Mouse (Mus musculus) embryonic facial prominence, embryonic 13.5 days (tissue): Measurements from ENCODE around the gene Rrp8. TPM values are rescaled to one million over a fixed set of nuclear protein-coding genes. Genes with fewer than 3 reads are reported as not detected.
A peak's percentile ranks its signal among the peaks of the same experiment; 100 is the strongest.

ENCODE experiments used
- ATAC-seq: fragments of 200-750 bp; cut with Nextera tagmentation; 2 replicates; pipeline ENCODE4 v1.8.0; 2017; ENCODE audit warnings: low read depth; ENCODE audit not compliant: insufficient number of reproducible peaks, insufficient read depth, low FRiP score, low TSS enrichment
- H3K27ac ChIP-seq: fragments of 300-500 bp; sonication (generic); 2 replicates; pipeline ENCODE4 v1.5.1; 2015; ENCODE audit warnings: moderate library complexity, mild to moderate bottlenecking, inconsistent platforms
- H3K27me3 ChIP-seq: fragments of 300-500 bp; sonication (generic); 2 replicates; pipeline ENCODE4 v1.6.1; 2015; ENCODE audit warnings: mild to moderate bottlenecking, inconsistent platforms
- H3K36me3 ChIP-seq: fragments of 300-500 bp; sonication (generic); 2 replicates; pipeline ENCODE4 v1.6.1; 2015; ENCODE audit warnings: mild to moderate bottlenecking, inconsistent platforms
- H3K4me1 ChIP-seq: fragments of 300-500 bp; sonication (generic); 2 replicates; pipeline ENCODE4 v1.6.1; 2015; ENCODE audit warnings: inconsistent platforms
- H3K4me2 ChIP-seq: fragments of 300-500 bp; sonication (generic); 2 replicates; pipeline ENCODE4 v1.6.1; 2015; ENCODE audit warnings: moderate library complexity, mild to moderate bottlenecking, inconsistent platforms
- H3K4me3 ChIP-seq: fragments of 300-500 bp; sonication (generic); 2 replicates; pipeline ENCODE4 v1.5.1; 2015; ENCODE audit warnings: mild to moderate bottlenecking, inconsistent platforms
- H3K9ac ChIP-seq: fragments of 300-500 bp; sonication (generic); 2 replicates; pipeline ENCODE4 v1.6.1; 2015; ENCODE audit warnings: mild to moderate bottlenecking, inconsistent platforms
- H3K9me3 ChIP-seq: fragments of 300-500 bp; sonication (generic); 2 replicates; pipeline ENCODE4 v1.6.1; 2016; ENCODE audit warnings: inconsistent platforms
- WGBS: fragments of 180-500 bp; shearing (Covaris S2); methylation state at CpG from one replicate; pipeline ENCODE4 v1.1.7; 2015; ENCODE audit warnings: mixed read lengths; 5-methylcytosine and 5-hydroxymethylcytosine counted together
- polyA plus RNA-seq: library from polyadenylated mRNA; unstranded; fragments of >200 nt; fragmentation: Nextera tagmentation; extraction: Ambion mirVana; gene quantifications from 2 replicates; pipeline ENCODE4 v1.2.1, GENCODE M21; 2015

Rrp8 gene
- polyA plus RNA-seq, 1 experiment from 2014 or later, result 48.9 TPM

DNA sequence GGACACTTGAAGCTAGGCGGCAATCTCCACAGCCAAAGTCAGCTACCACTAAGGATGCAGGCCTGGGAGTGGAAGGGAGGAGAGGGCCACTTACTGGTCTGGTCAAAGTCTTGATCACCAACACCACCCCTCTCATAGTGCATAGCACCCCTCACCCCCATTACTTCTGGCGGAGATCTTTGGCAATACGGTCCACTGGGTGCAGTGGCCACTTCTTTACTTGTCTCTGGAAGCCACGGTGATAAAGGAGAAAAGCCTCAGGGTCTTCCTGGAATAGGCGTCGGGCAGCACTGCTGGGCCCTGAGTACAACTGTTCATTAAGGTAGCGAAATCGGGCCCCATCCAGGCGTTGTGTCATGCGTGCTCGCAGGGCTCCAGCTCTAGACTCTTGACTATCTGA is 3.3 kb downstream of the Rrp8 start:
- no peaks in the 10 kb centered on the region for H3K27me3 ChIP-seq
- H3K4me2 ChIP-seq, result no peak overlapping the region
- peaks cover 25% of the 10 kb centered on the region for H3K4me1 ChIP-seq
- no peak overlapping the region for H3K27ac ChIP-seq
- peaks cover 62% of the 10 kb centered on the region for H3K36me3 ChIP-seq
- WGBS, result 95% methylated on average over 11 of the region's 11 CpGs
- no peaks in the 10 kb centered on the region for H3K9me3 ChIP-seq
- 0 out of 2 replicates have a peak overlapping the region, but pooled peaks have one; percentile 27 for H3K9ac ChIP-seq
- ATAC-seq, result no peak
- H3K4me3 ChIP-seq, result no peak overlapping the region

DNA sequence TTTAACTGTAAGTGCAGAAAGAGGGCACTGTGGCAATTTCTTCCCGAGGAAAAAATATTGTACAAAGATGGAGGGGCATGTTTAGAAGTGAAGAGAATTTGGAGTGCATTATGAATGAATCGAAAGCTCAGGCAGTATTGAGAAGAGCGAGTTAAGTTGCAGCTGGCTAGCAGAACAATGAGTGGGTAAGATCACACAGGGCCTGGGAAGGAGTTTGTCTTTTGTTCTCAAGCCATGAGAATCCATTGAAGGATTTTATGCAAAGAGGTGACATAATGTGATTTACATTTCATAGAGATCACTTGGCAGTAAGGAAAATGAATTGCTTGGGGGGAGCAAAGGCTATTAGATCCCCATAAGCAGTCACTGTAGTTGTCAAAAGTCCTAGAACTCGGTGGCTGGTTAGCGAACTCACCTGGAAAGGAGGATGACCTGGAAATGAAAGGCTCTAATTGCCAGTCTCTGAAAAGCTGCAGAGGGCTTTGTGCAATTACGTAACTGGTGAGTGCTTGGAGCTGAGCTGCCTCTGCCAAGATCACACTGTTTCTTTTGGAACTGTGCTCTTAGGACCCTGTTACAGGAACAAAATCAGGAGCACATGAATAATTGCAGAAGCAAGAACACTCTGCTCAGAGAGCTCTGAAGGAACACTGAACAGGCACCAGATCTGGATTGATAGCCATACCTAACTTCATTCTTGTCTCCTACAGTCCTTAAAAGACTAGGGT is 8.3 kb downstream of the Rrp8 start:
- ATAC-seq, result no peak
- WGBS, result 75% methylated on average over 6 of the region's 6 CpGs
- Histone ChIP-seq H3K4me1 (no peaks in the 10 kb centered on the region), H3K27ac (no peak overlapping the region), H3K9ac (0 out of 2 replicates have a peak overlapping the region, but pooled peaks have one; percentile 2), H3K4me3 (no peak overlapping the region), H3K36me3 (peaks cover 50% of the 10 kb centered on the region), H3K9me3 (no peaks in the 10 kb centered on the region), H3K27me3 (no peaks in the 10 kb centered on the region), H3K4me2 (no peak overlapping the region)

DNA sequence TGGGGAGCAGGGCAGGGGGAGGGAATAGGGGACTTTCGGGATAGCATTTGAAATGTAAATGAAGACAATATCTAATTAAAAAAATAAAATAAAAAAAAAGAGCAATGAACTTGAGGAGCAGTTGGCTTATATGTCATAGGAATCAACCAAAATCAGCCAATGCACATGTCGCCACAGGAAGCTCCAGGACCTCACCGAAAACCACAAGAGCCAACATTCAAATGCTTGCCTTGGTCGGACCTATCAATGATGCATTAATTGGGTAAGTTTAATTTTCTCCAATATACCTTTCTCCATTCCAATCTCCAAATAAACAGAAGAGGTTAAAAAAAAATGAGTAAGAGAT is 10.2 kb downstream of the Rrp8 start:
- 92% methylated on average over 4 of the region's 4 CpGs for WGBS
- H3K36me3 ChIP-seq, result peaks cover 31% of the 10 kb centered on the region
- H3K4me2 ChIP-seq, result no peak overlapping the region
- H3K4me3 ChIP-seq, result no peak overlapping the region
- no peaks in the 10 kb centered on the region for H3K9me3 ChIP-seq
- H3K9ac ChIP-seq, result 0 out of 2 replicates have a peak overlapping the region, but pooled peaks have one; percentile 37
- no peaks in the 10 kb centered on the region for H3K4me1 ChIP-seq
- no peak overlapping the region; the same call in 1 of the 2 replicates for H3K27ac ChIP-seq
- no peaks in the 10 kb centered on the region for H3K27me3 ChIP-seq
- ATAC-seq, result no peak

DNA sequence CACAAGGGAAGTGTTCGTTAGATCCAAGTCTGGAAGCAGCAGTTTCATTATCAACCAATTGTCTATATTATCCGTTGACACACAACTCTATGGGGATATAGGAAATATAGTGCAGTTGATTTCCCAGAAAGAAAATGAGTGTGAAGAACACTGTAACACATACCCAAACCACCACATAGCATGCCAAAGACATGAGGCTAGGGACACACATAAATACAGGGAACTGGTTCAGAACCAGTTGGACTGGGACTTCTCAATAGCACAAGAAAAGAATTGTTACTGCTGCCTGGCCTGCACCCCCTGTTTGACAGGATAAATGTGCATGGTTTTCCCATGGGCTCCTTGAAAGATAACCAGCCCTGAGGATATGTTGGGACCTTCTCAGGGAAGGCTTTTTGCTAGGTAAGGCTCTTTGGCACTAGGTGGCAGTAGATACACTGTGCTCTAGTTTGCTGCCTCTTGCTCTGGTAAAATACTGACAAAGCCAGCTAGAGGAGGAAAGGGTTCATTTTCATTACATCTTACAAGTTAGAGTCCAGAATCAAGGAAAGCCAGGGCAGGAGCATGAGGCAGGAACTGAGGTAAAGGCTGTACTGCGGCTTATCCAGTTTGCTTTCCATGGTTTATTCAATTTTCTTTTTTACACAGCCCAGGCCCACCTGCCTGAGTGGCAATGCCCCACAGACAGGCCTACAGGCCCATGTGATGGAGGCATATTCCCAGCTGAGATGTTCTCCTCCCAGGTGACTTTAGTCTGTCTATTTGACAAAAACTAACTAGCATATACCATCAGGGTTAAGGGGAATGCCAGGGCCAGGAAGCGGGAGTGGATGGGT is 10.8 kb downstream of the Rrp8 start:
- no peaks in the 10 kb centered on the region for H3K9me3 ChIP-seq
- no peak overlapping the region; the same call in 1 of the 2 replicates for H3K27ac ChIP-seq
- H3K27me3 ChIP-seq, result no peaks in the 10 kb centered on the region
- H3K4me3 ChIP-seq, result no peak overlapping the region
- peaks cover 25% of the 10 kb centered on the region for H3K36me3 ChIP-seq
- 0 out of 2 replicates have a peak overlapping the region, but pooled peaks have one; percentile 37 for H3K9ac ChIP-seq
- ATAC-seq, result no peak
- no peaks in the 10 kb centered on the region for H3K4me1 ChIP-seq
- no peak overlapping the region for H3K4me2 ChIP-seq
- WGBS, result 81% methylated on average over 4 of the region's 4 CpGs

DNA sequence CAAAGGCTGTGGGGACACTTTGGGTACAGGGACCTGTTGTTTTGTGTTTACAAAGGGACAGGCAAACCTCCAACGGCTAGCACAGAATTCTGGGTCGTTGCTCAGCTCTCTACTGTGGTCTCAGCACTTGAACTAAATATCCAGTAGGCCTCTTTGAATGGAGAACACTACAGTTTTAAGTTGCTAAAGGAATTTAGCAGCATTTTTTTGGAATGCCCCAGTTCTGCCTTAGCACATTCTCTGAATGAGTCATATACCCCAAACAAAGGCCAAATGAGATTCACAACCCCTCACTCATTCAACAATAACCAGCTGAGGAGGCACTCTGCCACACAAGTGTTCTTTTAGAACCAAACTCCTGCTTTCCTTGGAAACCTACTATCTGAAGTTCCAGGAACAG is 15.3 kb downstream of the Rrp8 start:
- no peak for ATAC-seq
- Histone ChIP-seq H3K9me3 (no peaks in the 10 kb centered on the region), H3K9ac (no peak overlapping the region), H3K27me3 (no peaks in the 10 kb centered on the region), H3K4me2 (no peak overlapping the region), H3K27ac (no peak overlapping the region), H3K4me1 (no peaks in the 10 kb centered on the region), H3K4me3 (no peak overlapping the region), H3K36me3 (no peaks in the 10 kb centered on the region)
- 78% methylated on average over 2 of the region's 2 CpGs for WGBS

DNA sequence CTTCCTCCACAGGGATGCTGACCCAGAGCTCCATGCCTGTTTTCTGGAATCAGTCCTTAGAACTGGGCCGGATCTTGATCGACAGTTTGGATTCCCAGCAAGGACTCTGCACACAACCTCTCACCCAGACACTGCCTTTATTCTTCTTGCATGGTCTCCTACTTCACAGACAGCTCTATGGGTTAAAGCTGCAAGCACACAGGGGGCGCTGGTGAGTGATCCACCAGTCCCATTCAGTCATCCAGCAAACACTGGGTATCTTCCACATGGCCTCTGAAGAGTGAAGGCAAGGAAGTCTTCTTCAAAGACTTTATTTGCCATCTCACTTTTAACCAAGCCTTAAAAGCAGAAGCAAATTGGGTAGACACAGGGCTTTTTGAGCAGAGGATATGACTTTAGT is 21.8 kb downstream of the Rrp8 start:
- Histone ChIP-seq H3K4me3 (no peak overlapping the region), H3K4me1 (no peaks in the 10 kb centered on the region), H3K27me3 (no peaks in the 10 kb centered on the region), H3K4me2 (no peak overlapping the region), H3K9ac (no peak overlapping the region), H3K36me3 (no peaks in the 10 kb centered on the region), H3K9me3 (no peaks in the 10 kb centered on the region), H3K27ac (no peak overlapping the region)
- 51% methylated on average over 3 of the region's 3 CpGs for WGBS
- no peak for ATAC-seq

DNA sequence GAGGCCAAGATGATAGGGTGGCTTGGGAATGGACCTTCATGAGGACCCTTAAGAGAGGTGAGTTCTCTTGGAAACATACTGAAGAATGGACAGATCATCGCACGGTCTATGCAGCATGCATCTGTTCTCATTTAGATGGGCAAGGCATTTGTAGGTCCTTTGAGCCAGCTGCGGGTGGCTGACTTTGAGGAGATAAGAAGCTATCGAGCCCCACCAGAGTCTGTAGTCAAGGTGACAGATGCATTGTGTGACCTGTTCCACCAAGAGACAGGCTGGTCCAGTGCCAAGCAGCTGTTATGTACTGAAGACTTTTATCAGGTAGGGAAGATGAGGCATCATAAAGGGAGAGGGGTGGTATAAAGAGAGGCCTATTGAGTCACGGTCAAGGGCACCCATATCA is 28.5 kb downstream of the Rrp8 start:
- ATAC-seq, result no peak
- H3K4me1 ChIP-seq, result no peaks in the 10 kb centered on the region
- H3K4me2 ChIP-seq, result no peak overlapping the region
- no peaks in the 10 kb centered on the region for H3K9me3 ChIP-seq
- H3K27ac ChIP-seq, result no peak overlapping the region
- H3K36me3 ChIP-seq, result no peaks in the 10 kb centered on the region
- no peaks in the 10 kb centered on the region for H3K27me3 ChIP-seq
- H3K4me3 ChIP-seq, result no peak overlapping the region
- no peak overlapping the region for H3K9ac ChIP-seq
- 91% methylated on average over 5 of the region's 5 CpGs for WGBS

DNA sequence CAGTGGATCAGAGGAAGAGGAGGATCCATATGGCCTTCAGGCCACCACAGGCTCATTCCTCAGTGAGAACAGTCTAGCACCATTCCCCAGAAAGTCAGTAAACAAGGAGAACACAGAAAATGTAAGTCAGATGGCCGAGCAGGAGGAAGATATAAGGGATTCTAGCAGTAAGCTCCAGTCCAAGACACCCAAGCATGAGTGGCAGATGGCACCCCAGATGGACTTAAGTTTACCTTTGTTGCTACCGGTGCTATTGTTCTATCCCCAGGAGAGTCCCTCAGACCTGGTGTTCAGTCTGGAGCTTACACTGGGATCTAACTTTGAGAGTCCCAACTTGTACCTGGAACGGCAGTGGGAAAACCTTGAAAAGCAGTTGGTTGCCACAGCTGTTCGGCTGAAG is 33.4 kb downstream of the Rrp8 start:
- H3K9ac ChIP-seq, result no peak overlapping the region
- H3K9me3 ChIP-seq, result no peaks in the 10 kb centered on the region
- ATAC-seq, result no peak
- no peak overlapping the region for H3K4me2 ChIP-seq
- no peak overlapping the region for H3K4me3 ChIP-seq
- no peaks in the 10 kb centered on the region for H3K27me3 ChIP-seq
- H3K36me3 ChIP-seq, result no peaks in the 10 kb centered on the region
- no peak overlapping the region for H3K27ac ChIP-seq
- 83% methylated on average over 4 of the region's 4 CpGs for whole genome bisulfite sequencing
- no peaks in the 10 kb centered on the region for H3K4me1 ChIP-seq

DNA sequence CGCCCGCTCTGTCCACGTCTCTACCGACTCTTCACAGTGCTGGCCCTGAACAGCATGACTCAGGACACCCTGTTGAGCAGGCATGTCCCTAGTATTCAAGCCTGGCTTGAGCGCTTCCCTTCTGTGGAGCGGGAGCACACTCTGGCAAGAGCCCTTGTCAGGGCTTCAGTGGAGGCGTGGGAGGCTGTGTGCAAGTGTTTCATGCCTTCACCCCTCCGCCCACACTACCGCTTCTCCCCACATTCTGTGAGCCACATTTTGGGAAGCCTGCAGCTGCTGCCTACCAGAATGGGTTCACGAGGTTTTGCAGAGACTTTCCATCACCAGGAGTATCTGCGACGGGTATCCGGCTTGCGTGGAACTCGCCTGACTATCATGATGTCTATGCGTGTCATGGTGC is 34.0 kb downstream of the Rrp8 start:
- H3K9me3 ChIP-seq, result no peaks in the 10 kb centered on the region
- WGBS, result 84% methylated on average over 16 of the region's 16 CpGs
- no peak overlapping the region for H3K9ac ChIP-seq
- no peak for ATAC-seq
- H3K27ac ChIP-seq, result no peak overlapping the region
- H3K27me3 ChIP-seq, result no peaks in the 10 kb centered on the region
- H3K4me3 ChIP-seq, result no peak overlapping the region
- no peaks in the 10 kb centered on the region for H3K4me1 ChIP-seq
- no peaks in the 10 kb centered on the region for H3K36me3 ChIP-seq
- H3K4me2 ChIP-seq, result no peak overlapping the region

DNA sequence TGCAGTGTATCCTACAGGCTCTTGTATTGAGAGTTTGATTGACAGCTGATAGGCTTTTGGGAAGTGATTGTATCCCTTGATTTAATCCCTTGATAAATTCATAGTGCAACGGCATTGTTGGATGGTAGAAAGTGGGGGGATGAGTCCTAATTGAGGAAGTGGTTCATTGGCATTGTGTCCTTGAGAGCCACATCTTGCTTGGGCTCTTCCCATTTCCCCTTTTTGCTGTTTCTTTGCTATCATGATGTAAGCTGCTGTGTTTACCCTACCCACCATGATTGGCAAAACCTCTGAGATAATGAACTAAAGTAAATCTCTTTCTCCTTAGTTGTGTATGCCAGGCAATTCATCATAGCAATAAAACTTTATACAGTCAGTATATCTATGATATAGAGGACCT is 46.3 kb downstream of the Rrp8 start:
- Histone ChIP-seq H3K36me3 (no peaks in the 10 kb centered on the region), H3K4me2 (no peak overlapping the region), H3K27ac (no peak overlapping the region), H3K4me1 (0 out of 2 replicates have a peak, but pooled peaks cover under 1% of the 10 kb centered on the region), H3K27me3 (0 out of 2 replicates have a peak, but pooled peaks cover under 1% of the 10 kb centered on the region), H3K9me3 (no peaks in the 10 kb centered on the region), H3K4me3 (no peak overlapping the region), H3K9ac (no peak overlapping the region)
- ATAC-seq, result no peak
- 75% methylated on average over 1 of the region's 1 CpGs for WGBS

DNA sequence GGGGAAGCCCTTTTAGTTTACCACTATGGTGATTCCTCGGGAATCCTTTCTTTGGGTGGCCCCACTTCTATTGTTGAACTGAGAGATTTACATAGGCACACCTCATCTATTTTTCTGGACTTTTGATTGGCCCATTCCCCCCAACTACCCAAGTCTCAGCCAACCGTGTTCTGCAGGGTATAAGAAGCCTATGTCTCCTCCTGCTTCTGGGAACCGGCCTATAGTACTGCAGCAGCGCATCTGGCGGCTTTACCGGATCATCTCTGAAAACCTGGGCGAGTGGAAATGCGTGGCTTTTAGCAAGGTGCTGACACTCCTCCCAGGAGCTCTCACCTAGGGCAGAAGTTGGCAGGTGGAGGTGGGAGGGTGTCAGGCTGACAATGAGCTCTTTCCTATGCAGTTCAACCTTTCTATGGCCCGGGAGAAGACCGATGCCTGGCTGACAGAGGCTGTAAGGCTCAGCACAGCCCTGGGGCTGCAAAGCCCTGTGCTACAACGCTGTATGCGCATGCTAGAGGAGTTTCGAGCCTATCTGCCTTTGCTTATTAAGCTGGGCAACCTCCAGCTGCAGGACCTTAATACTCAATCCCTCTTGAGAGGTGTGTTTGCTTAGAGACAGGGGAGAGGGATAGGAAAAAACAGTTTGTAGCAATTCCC is 51.5 kb downstream of the Rrp8 start:
- Histone ChIP-seq H3K27ac (no peak overlapping the region), H3K36me3 (no peaks in the 10 kb centered on the region), H3K9ac (no peak overlapping the region), H3K4me3 (no peak overlapping the region), H3K27me3 (peaks cover 5% of the 10 kb centered on the region; the same call in 1 of the 2 replicates), H3K4me1 (0 out of 2 replicates have a peak, but pooled peaks cover 4% of the 10 kb centered on the region), H3K9me3 (no peaks in the 10 kb centered on the region), H3K4me2 (peak overlapping the region; percentile 44)
- ATAC-seq, result no peak; the same call in 1 of the 2 replicates
- WGBS, result 12% methylated on average over 13 of the region's 13 CpGs
